8 mouse cellular contexts compared by ENCODE assay signal in genomic region chr9:122805053-122805844, GRCm38 (mm10). TPM values are rescaled to one million over a fixed set of nuclear protein-coding genes. Genes with fewer than 3 reads are reported as not detected.
DNase-seq lines count a peak whose midpoint lies in the region; ATAC-seq lines count a peak whose summit lies in the region.

Gene Tcaim (plus strand): TSS chr9:122805539.

- H3K9me3 ChIP-seq in lung, embryonic 16.5 days (ENCODE audit: control insufficient read depth, low read length), result no peaks in the 10 kb centered on the region

- H3K36me3 ChIP-seq in lung, embryonic 16.5 days (ENCODE audit: control insufficient read depth, insufficient read depth, low read length), result no peaks in the 10 kb centered on the region

- peak within 1 kb of the TSS; percentile 62 for H3K4me2 ChIP-seq in lung, embryonic 16.5 days (ENCODE audit: low read depth, low read length)

- ATAC-seq in hematopoietic stem cell, adult 5-6 weeks (replicated peaks in 1 of 2; ENCODE audit: insufficient read depth in 1 of 2, low FRiP score in 2 of 2, low TSS enrichment in 1 of 2, low read depth in 1 of 2, poor library complexity in 2 of 2, severe bottlenecking in 2 of 2), result peak; percentile 95 to 96
- ATAC-seq in lung, embryonic 16.5 days (ENCODE audit: low read depth), result peak; percentile 98

- peaks cover 14% of the 10 kb centered on the region for H3K4me1 ChIP-seq in lung, embryonic 16.5 days (replicated peaks; ENCODE audit: control insufficient read depth, insufficient read depth, low read length)

- H3K27ac ChIP-seq in lung, embryonic 16.5 days (ENCODE audit: low read length), result peak within 1 kb of the TSS; percentile 98

- DNase-seq in MEL-GATA-1-ER (ENCODE audit: extremely low read depth, low read depth), result peak; percentile 89
- peak; percentile 92 for DNase-seq in cerebellum, adult 8-10 months
- peak; percentile 90 for DNase-seq in forelimb bud, embryonic 11.5 days (ENCODE audit: low read depth, low spot score)
- peak; percentile 84 for DNase-seq in layer of hippocampus, adult 9-10 months (ENCODE audit: low spot score)
- DNase-seq in ovary, postnatal 10 days (ENCODE audit: low spot score), result peak; percentile 85
- peak; percentile 89 to 95 for DNase-seq in thymus, postnatal 10 days (ENCODE audit: low spot score in 2 of 2)

- peak within 1 kb of the TSS; percentile 69 for H3K9ac ChIP-seq in lung, embryonic 16.5 days (ENCODE audit: low read length)

- peak within 1 kb of the TSS; percentile 79 for H3K4me3 ChIP-seq in lung, embryonic 16.5 days (ENCODE audit: low read length)

- no peaks in the 10 kb centered on the region for H3K27me3 ChIP-seq in lung, embryonic 16.5 days (ENCODE audit: control insufficient read depth, insufficient read depth, low read depth, low read length)

- 4% methylated on average over 42 of the region's 42 CpGs for WGBS in lung, embryonic 16.5 days

RNA-seq across cellular contexts. Expression of gene Tcaim, which starts in this region (rescaled TPM):
- 11.8 and 13.2 TPM in 2 replicates for total RNA-seq in hematopoietic stem cell, adult 5-6 weeks (2017)
- 6.4 and 7.4 TPM in 2 replicates for polyA plus RNA-seq in lung, embryonic 16.5 days (2015; fragmentation: Nextera tagmentation; extraction: Ambion mirVana)

Comparison
In these comparisons a context has a peak if more than half of its experiments do, and no peak if none do; other contexts are left out.
1. Peak in every context shown above with its lines: DNase-seq, ATAC-seq, H3K4me3 ChIP-seq and H3K27ac ChIP-seq.